Mouse (Mus musculus) MEL (cell line): ENCODE measurements around the gene Samsn1. TPM values are rescaled to one million over a fixed set of nuclear protein-coding genes. Genes with fewer than 3 reads are reported as not detected.

Experiments
- DNase-seq: peaks from one replicate; pipeline ENCODE4 v3.0.0; 2011; ENCODE audit warnings: low read depth, low spot score
- H3K27ac ChIP-seq: 2 replicates; pipeline ENCODE4 v1.5.1; 2012; ENCODE audit warnings: low read depth, mild to moderate bottlenecking, control low read depth, low read length, moderate library complexity; ENCODE audit not compliant: control insufficient read depth
- H3K27me3 ChIP-seq, 2 experiments: fragments of 150-350 bp in 1 of 2; sonication (generic) in 1 of 2; 2 replicates each; pipeline ENCODE4 v1.6.1; 2012; ENCODE audit warnings: low read length in 2 of 2, mild to moderate bottlenecking in 2 of 2, improper control_type of control experiment in 1 of 2, moderate library complexity in 1 of 2; ENCODE audit not compliant: insufficient read depth in 2 of 2, control insufficient read depth in 1 of 2
- H3K36me3 ChIP-seq, 2 experiments: 2 replicates each; pipeline ENCODE4 v1.6.1; 2012 to 2014; ENCODE audit warnings: low read length in 2 of 2, improper control_type of control experiment in 1 of 2, inconsistent platforms in 1 of 2, mild to moderate bottlenecking in 1 of 2; ENCODE audit not compliant: insufficient read depth in 2 of 2, control insufficient read depth in 1 of 2
- H3K4me1 ChIP-seq, 2 experiments: fragments of 150-350 bp in 1 of 2; sonication (generic) in 1 of 2; 2 replicates each; pipeline ENCODE4 v1.6.1; 2012; ENCODE audit warnings: low read length in 2 of 2, improper control_type of control experiment in 1 of 2, mild to moderate bottlenecking in 1 of 2; ENCODE audit not compliant: insufficient read depth in 2 of 2, control insufficient read depth in 1 of 2
- H3K4me3 ChIP-seq, 2 experiments: fragments of 150-350 bp in 1 of 2; sonication (generic) in 1 of 2; 2 replicates each; pipeline ENCODE4 v1.5.1; 2012; ENCODE audit warnings: low read depth in 2 of 2, low read length in 2 of 2, mild to moderate bottlenecking in 2 of 2, moderate library complexity in 2 of 2, control low read depth in 1 of 2, improper control_type of control experiment in 1 of 2; ENCODE audit not compliant: control insufficient read depth in 1 of 2, insufficient read depth in 1 of 2
- H3K79me2 ChIP-seq: 2 replicates; pipeline ENCODE4 v1.6.1; 2012; ENCODE audit warnings: mild to moderate bottlenecking, low read length, moderate library complexity; ENCODE audit not compliant: control insufficient read depth, poor library complexity, insufficient read depth
- H3K9ac ChIP-seq: 2 replicates; pipeline ENCODE4 v1.6.1; 2012; ENCODE audit warnings: low read depth, mild to moderate bottlenecking, control low read depth, low read length, moderate library complexity; ENCODE audit not compliant: control insufficient read depth, poor library complexity, severe bottlenecking
- H3K9me3 ChIP-seq: fragments of 150-350 bp; sonication (generic); replicated peaks from 2 replicates; pipeline ENCODE4 v1.6.1; 2012; ENCODE audit warnings: mild to moderate bottlenecking, low read length, improper control_type of control experiment, moderate library complexity; ENCODE audit not compliant: insufficient read depth
- BHLHE40 ChIP-seq: IDR thresholded peaks from 2 replicates; pipeline ENCODE4 v1.6.1; 2012; ENCODE audit warnings: low read depth, mild to moderate bottlenecking, inconsistent platforms, low read length, improper control_type of control experiment, borderline replicate concordance
- CHD1 ChIP-seq: IDR thresholded peaks from 2 replicates; pipeline ENCODE4 v1.6.1; 2012; ENCODE audit warnings: low read depth, mild to moderate bottlenecking, inconsistent platforms, low read length, improper control_type of control experiment
- CHD2 ChIP-seq: IDR thresholded peaks from 2 replicates; pipeline ENCODE4 v1.6.1; 2011; ENCODE audit warnings: low read length, improper control_type of control experiment
- CTCF ChIP-seq, 3 experiments: IDR thresholded peaks in 2 of 3; conservative IDR thresholded peaks in 1 of 3; 2 replicates each; pipeline ENCODE4 v1.5.1; 2011 to 2012; ENCODE audit warnings: low read length in 3 of 3, low read depth in 2 of 3, mild to moderate bottlenecking in 2 of 3, improper control_type of control experiment in 1 of 3, inconsistent platforms in 1 of 3, mixed read lengths in 1 of 3, moderate library complexity in 1 of 3; ENCODE audit not compliant: control insufficient read depth in 1 of 3, insufficient read depth in 1 of 3, poor library complexity in 1 of 3, severe bottlenecking in 1 of 3
- E2F4 ChIP-seq: IDR thresholded peaks from 2 replicates; pipeline ENCODE4 v1.6.1; 2011; ENCODE audit warnings: low read depth, low read length, improper control_type of control experiment, borderline replicate concordance
- ELF1 ChIP-seq: IDR thresholded peaks from 2 replicates; pipeline ENCODE4 v1.6.1; 2014; ENCODE audit warnings: low read depth, mild to moderate bottlenecking, inconsistent platforms, low read length, improper control_type of control experiment, moderate library complexity
- EP300 ChIP-seq, 2 experiments: IDR thresholded peaks; 2 replicates each; pipeline ENCODE4 v1.6.1; 2011; ENCODE audit warnings: improper control_type of control experiment in 2 of 2, low read length in 2 of 2, low read depth in 1 of 2, mild to moderate bottlenecking in 1 of 2
- ETS1 ChIP-seq: IDR thresholded peaks from 2 replicates; pipeline ENCODE4 v1.6.1; 2012; ENCODE audit warnings: low read depth, mild to moderate bottlenecking, inconsistent platforms, low read length, improper control_type of control experiment, moderate library complexity
- GABPA ChIP-seq: IDR thresholded peaks from 2 replicates; pipeline ENCODE4 v1.6.1; 2012; ENCODE audit warnings: low read depth, mild to moderate bottlenecking, inconsistent platforms, low read length, improper control_type of control experiment, moderate library complexity
- GATA1 ChIP-seq: IDR thresholded peaks from 2 replicates; pipeline ENCODE4 v1.6.1; 2011; ENCODE audit warnings: low read depth, low read length, improper control_type of control experiment
- HCFC1 ChIP-seq: IDR thresholded peaks from 2 replicates; pipeline ENCODE4 v1.6.1; 2012; ENCODE audit warnings: low read depth, mild to moderate bottlenecking, inconsistent platforms, low read length, improper control_type of control experiment, moderate library complexity
- JUND ChIP-seq: IDR thresholded peaks from 2 replicates; pipeline ENCODE4 v1.6.1; 2011; ENCODE audit warnings: low read depth, mild to moderate bottlenecking, improper control_type of control experiment, low read length
- KAT2A ChIP-seq: conservative IDR thresholded peaks from 2 replicates; pipeline ENCODE4 v1.6.1; 2012; ENCODE audit warnings: low read depth, low read length, improper control_type of control experiment, inconsistent platforms
- MAX ChIP-seq: IDR thresholded peaks from 2 replicates; pipeline ENCODE4 v1.6.1; 2011; ENCODE audit warnings: low read length, improper control_type of control experiment
- MAZ ChIP-seq: IDR thresholded peaks from 2 replicates; pipeline ENCODE4 v1.6.1; 2012; ENCODE audit warnings: low read depth, mild to moderate bottlenecking, inconsistent platforms, low read length, improper control_type of control experiment
- MEF2A ChIP-seq: IDR thresholded peaks from 2 replicates; pipeline ENCODE4 v1.6.1; 2014; ENCODE audit warnings: low read depth, mild to moderate bottlenecking, inconsistent platforms, low read length, improper control_type of control experiment; ENCODE audit not compliant: poor library complexity, insufficient replicate concordance, severe bottlenecking; ENCODE audit errors: extremely low read depth
- MXI1 ChIP-seq: IDR thresholded peaks from 2 replicates; pipeline ENCODE4 v1.6.1; 2011; ENCODE audit warnings: mild to moderate bottlenecking, low read depth, low read length, improper control_type of control experiment
- MYB ChIP-seq: IDR thresholded peaks from 2 replicates; pipeline ENCODE4 v1.6.1; 2011; ENCODE audit warnings: mild to moderate bottlenecking, low read depth, low read length, improper control_type of control experiment
- MYC ChIP-seq: IDR thresholded peaks from 2 replicates; pipeline ENCODE4 v1.6.1; 2011; ENCODE audit warnings: low read depth, mild to moderate bottlenecking, low read length, improper control_type of control experiment, moderate library complexity
- NELFE ChIP-seq: IDR thresholded peaks from 2 replicates; pipeline ENCODE4 v1.6.1; 2011; ENCODE audit warnings: low read depth, low read length, improper control_type of control experiment
- NRF1 ChIP-seq: IDR thresholded peaks from 2 replicates; pipeline ENCODE4 v1.6.1; 2014; ENCODE audit warnings: low read depth, mild to moderate bottlenecking, inconsistent platforms, low read length, improper control_type of control experiment, moderate library complexity; ENCODE audit not compliant: poor library complexity, insufficient read depth, severe bottlenecking
- POLR2A ChIP-seq, 2 experiments: IDR thresholded peaks; 2 replicates each; pipeline ENCODE4 v1.6.1; 2011 to 2012; ENCODE audit warnings: low read length in 2 of 2, mild to moderate bottlenecking in 2 of 2, control low read depth in 1 of 2, improper control_type of control experiment in 1 of 2, low read depth in 1 of 2, moderate library complexity in 1 of 2; ENCODE audit not compliant: control insufficient read depth in 1 of 2, insufficient read depth in 1 of 2, poor library complexity in 1 of 2
- POLR2AphosphoS2 ChIP-seq: IDR thresholded peaks from 2 replicates; pipeline ENCODE4 v1.6.1; 2011; ENCODE audit warnings: low read length, improper control_type of control experiment
- POLR2AphosphoS5 ChIP-seq: IDR thresholded peaks from 2 replicates; pipeline ENCODE4 v1.6.1; 2012; ENCODE audit warnings: low read depth, borderline replicate concordance, mild to moderate bottlenecking, inconsistent platforms, low read length, moderate library complexity, mixed read lengths
- RAD21 ChIP-seq: IDR thresholded peaks from 2 replicates; pipeline ENCODE4 v1.6.1; 2011; ENCODE audit warnings: mild to moderate bottlenecking, low read depth, low read length, improper control_type of control experiment
- RCOR1 ChIP-seq: IDR thresholded peaks from 2 replicates; pipeline ENCODE4 v1.6.1; 2012; ENCODE audit warnings: low read depth, mild to moderate bottlenecking, inconsistent platforms, low read length, improper control_type of control experiment
- SIN3A ChIP-seq: IDR thresholded peaks from 2 replicates; pipeline ENCODE4 v1.6.1; 2012; ENCODE audit warnings: low read length, improper control_type of control experiment, inconsistent platforms
- SMC3 ChIP-seq: IDR thresholded peaks from 2 replicates; pipeline ENCODE4 v1.6.1; 2011; ENCODE audit warnings: low read depth, low read length, improper control_type of control experiment
- TAL1 ChIP-seq: IDR thresholded peaks from 2 replicates; pipeline ENCODE4 v1.6.1; 2012; ENCODE audit warnings: mild to moderate bottlenecking, inconsistent platforms, low read length, moderate library complexity, mixed read lengths
- TBP ChIP-seq: IDR thresholded peaks from 2 replicates; pipeline ENCODE4 v1.8.0; 2011; ENCODE audit warnings: low read depth, low read length, improper control_type of control experiment
- TCF12 ChIP-seq: IDR thresholded peaks from 2 replicates; pipeline ENCODE4 v1.6.1; 2014; ENCODE audit warnings: low read depth, mild to moderate bottlenecking, inconsistent platforms, low read length, improper control_type of control experiment, moderate library complexity
- UBTF ChIP-seq: IDR thresholded peaks from 2 replicates; pipeline ENCODE4 v1.6.1; 2012; ENCODE audit warnings: low read depth, mild to moderate bottlenecking, inconsistent platforms, low read length, improper control_type of control experiment, moderate library complexity, borderline replicate concordance; ENCODE audit not compliant: insufficient read depth
- USF1 ChIP-seq: IDR thresholded peaks from 2 replicates; pipeline ENCODE4 v1.6.1; 2014; ENCODE audit warnings: low read depth, mild to moderate bottlenecking, inconsistent platforms, low read length, improper control_type of control experiment, moderate library complexity
- USF2 ChIP-seq, 2 experiments: IDR thresholded peaks; 2 replicates each; pipeline ENCODE4 v1.6.1; 2011 to 2012; ENCODE audit warnings: improper control_type of control experiment in 2 of 2, low read length in 2 of 2, borderline replicate concordance in 1 of 2, inconsistent platforms in 1 of 2, low read depth in 1 of 2, mild to moderate bottlenecking in 1 of 2; ENCODE audit not compliant: insufficient read depth in 1 of 2
- ZC3H11A ChIP-seq: IDR thresholded peaks from 2 replicates; pipeline ENCODE4 v1.6.1; 2012; ENCODE audit warnings: low read depth, mild to moderate bottlenecking, inconsistent platforms, low read length, improper control_type of control experiment
- ZKSCAN1 ChIP-seq: IDR thresholded peaks from 2 replicates; pipeline ENCODE4 v1.6.1; 2012; ENCODE audit warnings: low read depth, mild to moderate bottlenecking, inconsistent platforms, low read length, improper control_type of control experiment, moderate library complexity
- ZMIZ1 ChIP-seq: IDR thresholded peaks from 2 replicates; pipeline ENCODE4 v1.6.1; 2012; ENCODE audit warnings: low read depth, mild to moderate bottlenecking, inconsistent platforms, low read length, improper control_type of control experiment, moderate library complexity
- ZNF384 ChIP-seq: IDR thresholded peaks from 2 replicates; pipeline ENCODE4 v1.6.1; 2012; ENCODE audit warnings: low read depth, mild to moderate bottlenecking, inconsistent platforms, low read length, improper control_type of control experiment
- polyA plus RNA-seq, 2 experiments: library from polyadenylated mRNA; stranded (reverse) in 1 of 2; unstranded in 1 of 2; fragments of >175 nt in 1 of 2; fragments of >200 nt in 1 of 2; gene quantifications; 2 replicates each; pipeline versions ENCODE4 v1.2.1 to v1.2.4; 2012; ENCODE audit warnings: low replicate concordance in 2 of 2, low read depth in 1 of 2; ENCODE audit not compliant: insufficient read length in 2 of 2, insufficient read depth in 1 of 2, missing spikeins in 1 of 2
- total RNA-seq: library from RNA; depleted of rRNA; stranded (reverse); fragments of 300-350 nt; gene quantifications from 2 replicates; pipeline ENCODE4 v1.2.3, GENCODE M21; 2012

Gene Samsn1
- total and polyA plus RNA-seq, 3 experiments = 55.2 to 205 (median 63.0) TPM

DNA sequence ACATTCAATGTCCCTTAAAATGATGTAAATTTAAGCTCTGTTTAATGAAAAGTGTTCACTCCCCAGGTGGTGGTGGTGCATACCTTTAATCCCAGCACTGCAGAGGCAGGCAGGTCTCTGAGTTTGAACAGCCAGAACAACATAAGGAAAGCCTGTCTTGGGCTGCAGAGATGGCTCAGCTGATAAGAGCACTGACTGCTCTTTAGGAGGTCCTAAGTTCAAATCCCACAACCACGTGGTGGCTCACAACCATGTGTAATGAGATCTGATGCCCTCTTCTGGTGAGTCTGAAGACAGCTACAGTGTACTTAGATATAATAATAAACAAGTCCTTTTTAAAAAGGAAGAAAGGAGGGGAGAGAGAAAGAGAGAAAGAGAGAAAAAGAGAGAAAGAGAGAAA lies 2.9 kb downstream of the Samsn1 start:
- no peak overlapping the region for H3K9ac ChIP-seq
- H3K9me3 ChIP-seq = no peaks in the 10 kb centered on the region
- no peaks in the 10 kb centered on the region for H3K36me3 ChIP-seq
- H3K27ac ChIP-seq = no peak overlapping the region
- H3K27me3 ChIP-seq = no peaks in the 10 kb centered on the region
- peak; percentile 63 for DNase-seq
- H3K4me1 ChIP-seq = no peaks in the 10 kb centered on the region
- H3K79me2 ChIP-seq = no peaks in the 10 kb centered on the region
- no peak overlapping the region for H3K4me3 ChIP-seq
- TF ChIP-seq TAL1 = no peak
- no peak for TF ChIP-seq CHD1
- no peak for TF ChIP-seq E2F4
- no peak for TF ChIP-seq ZKSCAN1
- no peak for TF ChIP-seq KAT2A
- 0 out of 2 replicates have a peak, but pooled peaks have one; percentile 26 for TF ChIP-seq MXI1
- TF ChIP-seq ZMIZ1 = no peak
- peak; percentile 34; the same call in 1 of the 2 replicates for TF ChIP-seq SIN3A
- TF ChIP-seq POLR2A (IDR thresholded peaks at IDR 0.05; ENCODE audit: control insufficient read depth in 1 of 2, insufficient read depth in 1 of 2, low read depth in 1 of 2, low read length in 2 of 2, poor library complexity in 1 of 2) = no peak
- peak; percentile 93 for TF ChIP-seq MYC
- no peak for TF ChIP-seq ETS1
- TF ChIP-seq RCOR1 = no peak
- no peak for TF ChIP-seq POLR2AphosphoS2
- peak; percentile 73 for TF ChIP-seq SMC3
- no peak for TF ChIP-seq GABPA
- no peak for TF ChIP-seq MYB
- no peak for TF ChIP-seq ZNF384
- no peak for TF ChIP-seq ELF1
- no peak for TF ChIP-seq UBTF
- no peak for TF ChIP-seq CHD2
- peak; percentile 79 for TF ChIP-seq MAX
- peak; percentile 63 for TF ChIP-seq GATA1
- TF ChIP-seq USF1 = peak; percentile 71
- TF ChIP-seq HCFC1 = no peak
- no peak for TF ChIP-seq TCF12
- TF ChIP-seq NRF1 = no peak
- no peak for TF ChIP-seq MEF2A
- TF ChIP-seq USF2 (IDR thresholded peaks at IDR 0.05; ENCODE audit: borderline replicate concordance in 1 of 2, insufficient read depth in 1 of 2, low read depth in 1 of 2, low read length in 2 of 2) = 0 out of 4 replicates have a peak, but pooled peaks of 1 of the 2 experiments have one; percentile 29
- no peak for TF ChIP-seq POLR2AphosphoS5
- TF ChIP-seq RAD21 = peak; percentile 48
- no peak for TF ChIP-seq NELFE
- peak; percentile 76 for TF ChIP-seq ZC3H11A
- no peak for TF ChIP-seq TBP
- TF ChIP-seq JUND = no peak
- no peak for TF ChIP-seq MAZ
- no peak for TF ChIP-seq BHLHE40
- TF ChIP-seq CTCF (IDR thresholded peaks at IDR 0.05 in 2 of 3, conservative IDR thresholded peaks at IDR 0.05 in 1 of 3; ENCODE audit: control insufficient read depth in 1 of 3, insufficient read depth in 1 of 3, low read depth in 2 of 3, low read length in 3 of 3, poor library complexity in 1 of 3, severe bottlenecking in 1 of 3) = peak; percentile 10 to 52 (median 20); a peak in 2 of 6 replicates
- TF ChIP-seq EP300 (IDR thresholded peaks at IDR 0.05; ENCODE audit: low read depth in 1 of 2, low read length in 2 of 2) = no peak
